Mouse (Mus musculus) heart, embryonic 16.5 days (tissue): ENCODE data around the gene Ces1f. TPM values are rescaled to one million over a fixed set of nuclear protein-coding genes. Genes with fewer than 3 reads are reported as not detected.
"Not testable (repeated sequence)": the region's sequence is repeated elsewhere in the genome, so short reads cannot be mapped to it uniquely, and the experiment has no call there.

Source experiments
- ATAC-seq: fragments of 200-750 bp; cut with Nextera tagmentation; replicated peaks from 2 replicates; pipeline ENCODE4 v1.8.0; 2017; ENCODE audit warnings: moderate number of reproducible peaks; ENCODE audit not compliant: insufficient read depth, low FRiP score; ENCODE audit errors: extremely low read depth
- H3K27ac ChIP-seq: fragments of 300-500 bp; sonication (generic); 2 replicates; pipeline ENCODE4 v1.5.1; 2014; ENCODE audit warnings: mild to moderate bottlenecking, low read length, control low read depth, moderate library complexity
- H3K27me3 ChIP-seq: fragments of 300-500 bp; sonication (generic); 2 replicates; pipeline ENCODE4 v1.6.1; 2014; ENCODE audit warnings: low read length, mixed read lengths; ENCODE audit not compliant: control insufficient read depth, insufficient read depth
- H3K36me3 ChIP-seq: fragments of 300-500 bp; sonication (generic); 2 replicates; pipeline ENCODE4 v1.6.1; 2014; ENCODE audit not compliant: control insufficient read depth, insufficient read depth
- H3K4me1 ChIP-seq: fragments of 300-500 bp; sonication (generic); 2 replicates; pipeline ENCODE4 v1.6.1; 2014; ENCODE audit warnings: low read length, mixed read lengths; ENCODE audit not compliant: control insufficient read depth, insufficient read depth
- H3K4me2 ChIP-seq: fragments of 300-500 bp; sonication (generic); 2 replicates; pipeline ENCODE4 v1.6.1; 2014; ENCODE audit warnings: low read depth, mild to moderate bottlenecking, control low read depth, low read length
- H3K4me3 ChIP-seq: fragments of 300-500 bp; sonication (generic); 2 replicates; pipeline ENCODE4 v1.5.1; 2014; ENCODE audit warnings: mild to moderate bottlenecking, control low read depth, low read length
- H3K9ac ChIP-seq: fragments of 300-500 bp; sonication (generic); 2 replicates; pipeline ENCODE4 v1.6.1; 2014; ENCODE audit warnings: low read length, control low read depth
- H3K9me3 ChIP-seq: fragments of 300-500 bp; sonication (generic); replicated peaks from 2 replicates; pipeline ENCODE4 v1.6.1; 2016; ENCODE audit warnings: low read length; ENCODE audit not compliant: control insufficient read depth
- WGBS: fragments of 180-500 bp; shearing (Covaris S2); extraction: QIAGEN DNeasy Blood & Tissue Kit; methylation state at CpG from one replicate; pipeline ENCODE4 v1.1.7; 2014; 5-methylcytosine and 5-hydroxymethylcytosine counted together
- polyA plus RNA-seq: library from polyadenylated mRNA; unstranded; fragments of >200 nt; fragmentation: Nextera tagmentation; extraction: Ambion mirVana; gene quantifications from 2 replicates; pipeline ENCODE4 v1.2.1, GENCODE M21; 2015

Ces1f gene
- polyA plus RNA-seq, 1 experiment from 2014 or later: 0.12 TPM

- H3K9me3 ChIP-seq: no peaks in the 10 kb centered on the region
- no peak overlapping the region for H3K4me2 ChIP-seq
- H3K36me3 ChIP-seq: no peaks in the 10 kb centered on the region
- no peaks in the 10 kb centered on the region for H3K4me1 ChIP-seq
- H3K4me3 ChIP-seq: no peak overlapping the region
- 62% methylated on average over 11 of the region's 11 CpGs for WGBS
- no peaks in the 10 kb centered on the region for H3K27me3 ChIP-seq
- ATAC-seq: no peak
- H3K27ac ChIP-seq: no peak overlapping the region
- H3K9ac ChIP-seq: no peak overlapping the region
Observed at GRCm38 (mm10) chr8:93228673-93229370, 50.7 kb downstream of the Ces1f start.

GRCm38 (mm10) chr8:93226471-93226870, 53.1 kb downstream of the Ces1f start:
- 80% methylated on average over 1 of the region's 1 CpGs for WGBS

GRCm38 (mm10) chr8:93221896-93222295, 57.7 kb downstream of the Ces1f start:
- H3K27me3 ChIP-seq: no peaks in the 10 kb centered on the region
- ATAC-seq: no peak
- H3K9ac ChIP-seq: no peak overlapping the region
- H3K36me3 ChIP-seq: no peaks in the 10 kb centered on the region
- peaks cover 16% of the 10 kb centered on the region for H3K4me1 ChIP-seq
- no peak overlapping the region for H3K4me2 ChIP-seq
- 57% methylated on average over 3 of the region's 3 CpGs for WGBS
- no peaks in the 10 kb centered on the region for H3K9me3 ChIP-seq
- no peak overlapping the region for H3K4me3 ChIP-seq
- no peak overlapping the region for H3K27ac ChIP-seq

More at GRCm38 (mm10) chr8:93226471-93226870, 53.1 kb downstream of the Ces1f start:
- H3K27me3 ChIP-seq, H3K4me1 ChIP-seq, H3K27ac ChIP-seq, H3K36me3 ChIP-seq, H3K9ac ChIP-seq, H3K4me2 ChIP-seq, ATAC-seq, H3K9me3 ChIP-seq, H3K4me3 ChIP-seq: not testable (repeated sequence)

GRCm38 (mm10) chr8:93217867-93218266, 61.7 kb downstream of the Ces1f start:
- Histone ChIP-seq H3K4me3 (no peak overlapping the region), H3K27ac (peak overlapping the region; percentile 91), H3K9ac (peak overlapping the region; percentile 25), H3K27me3 (no peaks in the 10 kb centered on the region), H3K36me3 (no peaks in the 10 kb centered on the region), H3K9me3 (no peaks in the 10 kb centered on the region), H3K4me1 (peaks cover 16% of the 10 kb centered on the region), H3K4me2 (no peak overlapping the region)
- WGBS: 52% methylated on average over 4 of the region's 4 CpGs
- ATAC-seq: 0 out of 2 replicates have a peak, but pooled peaks have one; percentile 44

GRCm38 (mm10) chr8:93217375-93217774, 62.2 kb downstream of the Ces1f start:
- H3K27ac ChIP-seq: peak overlapping the region; percentile 91
- no peaks in the 10 kb centered on the region for H3K9me3 ChIP-seq
- peaks cover 16% of the 10 kb centered on the region for H3K4me1 ChIP-seq
- peak; percentile 94 for ATAC-seq
- no peak overlapping the region for H3K4me3 ChIP-seq
- no peak overlapping the region for H3K4me2 ChIP-seq
- no peaks in the 10 kb centered on the region for H3K27me3 ChIP-seq
- 19% methylated on average over 1 of the region's 1 CpGs for WGBS
- H3K36me3 ChIP-seq: no peaks in the 10 kb centered on the region
- peak overlapping the region; percentile 25; the same call in 1 of the 2 replicates for H3K9ac ChIP-seq

- Histone ChIP-seq H3K4me2 (no peak overlapping the region), H3K4me1 (peaks cover 3% of the 10 kb centered on the region; the same call in 1 of the 2 replicates), H3K9me3 (no peaks in the 10 kb centered on the region), H3K36me3 (no peaks in the 10 kb centered on the region), H3K27me3 (no peaks in the 10 kb centered on the region), H3K9ac (no peak overlapping the region), H3K4me3 (no peak overlapping the region), H3K27ac (no peak overlapping the region)
- ATAC-seq: no peak
Observed at GRCm38 (mm10) chr8:93211091-93211490, 68.5 kb downstream of the Ces1f start.

Other genes with a start within 250 kb of the Ces1f start
- 0.09 and 0.10 TPM in 2 replicates for gene Ces1a, start 231.6 kb downstream of the Ces1f start, polyA plus RNA-seq
- 0.19 and 0.37 TPM in 2 replicates for gene Ces1b, start 199.7 kb downstream of the Ces1f start, polyA plus RNA-seq
- not detected in 2 replicates for gene Ces1c, start 148.5 kb downstream of the Ces1f start, polyA plus RNA-seq
- 1.7 and 7.3 TPM in 2 replicates for gene Ces1d, start 81.9 kb downstream of the Ces1f start, polyA plus RNA-seq
- 0.09 TPM in 1 of 2 replicates, not detected in the other for gene Ces1e, start 50.1 kb downstream of the Ces1f start, polyA plus RNA-seq
- gene Ces1g, start 57.6 kb upstream of the Ces1f start, polyA plus RNA-seq: not detected in 2 replicates
- gene Ces1h, start 100.0 kb upstream of the Ces1f start, polyA plus RNA-seq: not detected in 2 replicates